Mouse (Mus musculus) erythroblast, embryonic 14.5 days (primary cell): ENCODE results near the gene Rsph1.

Experiments used
- GATA1 ChIP-seq: IDR thresholded peaks from 2 replicates; pipeline ENCODE4 v1.6.1; 2012; ENCODE audit warnings: low read length, inconsistent platforms, mixed read lengths
- TAL1 ChIP-seq: IDR thresholded peaks from 3 replicates; pipeline ENCODE4 v1.6.1; 2012; ENCODE audit warnings: low read length, inconsistent platforms, mixed read lengths

GRCm38 (mm10) chr17:31269761-31270160, 7.4 kb downstream of the Rsph1 start:
- no peak for TF ChIP-seq TAL1
- no peak for TF ChIP-seq GATA1
